In genomic region chr17:94730416-94730815, GRCm38 (mm10) we compare ENCODE assay signal across 8 mouse cellular contexts. TPM values are rescaled to one million over a fixed set of nuclear protein-coding genes. Genes with fewer than 3 reads are reported as not detected.
DNase-seq lines count a peak whose midpoint lies in the region; ATAC-seq and TF ChIP-seq lines count a peak whose summit lies in the region.
"Not testable (repeated sequence)": the region's sequence is repeated elsewhere in the genome, so short reads cannot be mapped to it uniquely, and the experiment has no call there.

No protein-coding gene starts in this region.

- H3K27me3 ChIP-seq in embryonic facial prominence, embryonic 14.5 days (replicated peaks; ENCODE audit: control insufficient read depth, insufficient read depth, low read length); liver, postnatal 0 days (ENCODE audit: insufficient read depth, low read length); neural tube, embryonic 11.5 days (ENCODE audit: control insufficient read depth, insufficient read depth, low read length): not testable (repeated sequence)

- not testable (repeated sequence) for H3K9ac ChIP-seq in ES-E14 (ENCODE audit: insufficient read depth, low read depth, low read length, poor library complexity, severe bottlenecking); embryonic facial prominence, embryonic 14.5 days (ENCODE audit: low read depth, low read length); liver, postnatal 0 days (replicated peaks); neural tube, embryonic 11.5 days (ENCODE audit: low read length)

- H3K9me3 ChIP-seq in ES-E14 (ENCODE audit: control insufficient read depth, insufficient read depth, low read depth, low read length); embryonic facial prominence, embryonic 14.5 days (ENCODE audit: control insufficient read depth, low read length); liver, postnatal 0 days (ENCODE audit: low read length); neural tube, embryonic 11.5 days (ENCODE audit: control insufficient read depth, low read length): not testable (repeated sequence)

- H3K4me2 ChIP-seq in embryonic facial prominence, embryonic 14.5 days (ENCODE audit: low read depth, low read length); liver, postnatal 0 days (ENCODE audit: low read depth, low read length); neural tube, embryonic 11.5 days (ENCODE audit: low read depth): not testable (repeated sequence)

- intact Hi-C loops in heart, postnatal 10 days (cut with DNase I), result not testable (repeated sequence)

- peak; percentile 47 for DNase-seq in ES-E14 (ENCODE audit: low read depth, low spot score)
- peak; percentile 29 for DNase-seq in c-Kit-positive CD71-negative TER-119-negative erythroid progenitor cells, embryonic 14.5 days (ENCODE audit: low read depth)
- peak; percentile 35 for DNase-seq in embryonic facial prominence, embryonic 14.5 days (ENCODE audit: low spot score)
- peak; percentile 9 to 36 for DNase-seq in heart, postnatal 10 days
- peak; percentile 49 for DNase-seq in layer of hippocampus, adult 11-12 months (ENCODE audit: low spot score)
- DNase-seq in liver, postnatal 0 days, result peak; percentile 19
- peak; percentile 38 for DNase-seq in neural tube, embryonic 11.5 days (ENCODE audit: low spot score)
- peak; percentile 14 for DNase-seq in thymus, postnatal 14 days

- H3K4me1 ChIP-seq in ES-E14 (ENCODE audit: control insufficient read depth in 2 of 2, insufficient read depth in 2 of 2, low read length in 2 of 2, poor library complexity in 1 of 2); embryonic facial prominence, embryonic 14.5 days (ENCODE audit: control insufficient read depth, insufficient read depth, low read length); liver, postnatal 0 days (ENCODE audit: insufficient read depth); neural tube, embryonic 11.5 days (ENCODE audit: control insufficient read depth, insufficient read depth, low read length): not testable (repeated sequence)

- in situ Hi-C loops in ES-E14 (cut with MboI; ENCODE audit: low sequenced_read_pairs in 2 of 2, unreplicated experiment in 2 of 2), result not testable (repeated sequence)

- ATAC-seq in embryonic facial prominence, embryonic 14.5 days (ENCODE audit: low read depth); liver, postnatal 0 days; neural tube, embryonic 11.5 days (ENCODE audit: insufficient read depth, low FRiP score, low TSS enrichment): not testable (repeated sequence)

- H3K27ac ChIP-seq in ES-E14 (ENCODE audit: insufficient read depth, low read depth, low read length, poor library complexity, severe bottlenecking); embryonic facial prominence, embryonic 14.5 days (replicated peaks; ENCODE audit: low read depth, low read length); liver, postnatal 0 days (ENCODE audit: low read depth); neural tube, embryonic 11.5 days (ENCODE audit: low read depth, low read length): not testable (repeated sequence)

- TF ChIP-seq CTCF in liver, postnatal 0 days (IDR thresholded peaks at IDR 0.05; ENCODE audit: low read depth), result peak; percentile 69

- WGBS in embryonic facial prominence, embryonic 14.5 days, result 31% methylated on average over 2 of the region's 2 CpGs
- 32% methylated on average over 2 of the region's 2 CpGs for WGBS in liver, postnatal 0 days (ENCODE audit: insufficient replicate concordance)
- 45% methylated on average over 2 of the region's 2 CpGs for WGBS in neural tube, embryonic 11.5 days

- H3K36me3 ChIP-seq in ES-E14 (ENCODE audit: control insufficient read depth, insufficient read depth, low read length, poor library complexity, severe bottlenecking); liver, postnatal 0 days (replicated peaks; ENCODE audit: insufficient read depth, low read length); neural tube, embryonic 11.5 days (ENCODE audit: control insufficient read depth, insufficient read depth, low read length): not testable (repeated sequence)
- H3K36me3 ChIP-seq in embryonic facial prominence, embryonic 14.5 days (ENCODE audit: control insufficient read depth, insufficient read depth, low read length), result peaks cover 36% of the 10 kb centered on the region

- not testable (repeated sequence) for H3K4me3 ChIP-seq in ES-E14 (ENCODE audit: insufficient read depth in 1 of 2, low read depth in 1 of 2, low read length in 2 of 2, poor library complexity in 1 of 2, severe bottlenecking in 1 of 2); embryonic facial prominence, embryonic 14.5 days (ENCODE audit: low read depth, low read length); liver, postnatal 0 days (ENCODE audit: low read depth, low read length); neural tube, embryonic 11.5 days (ENCODE audit: low read depth, low read length)

- TF ChIP-seq EP300 in liver, postnatal 0 days (IDR thresholded peaks at IDR 0.05; ENCODE audit: low read depth), result not testable (repeated sequence)

TF ChIP-seq in ES-E14, 5 proteins besides CTCF, POLR2A, EP300 and RAD21:
- TF ChIP-seq ZC3H11A (IDR thresholded peaks at IDR 0.05; ENCODE audit: borderline replicate concordance, low read depth, low read length), result peak; percentile 31; the same call in 1 of the 2 replicates
TF ChIP-seq in ES-E14: peak in this region for 1; not testable (repeated sequence) for 4.

RNA-seq across cellular contexts. Expression of gene Mettl4, which starts 19.4 kb away (rescaled TPM):
- total RNA-seq in ES-E14 (2012; rRNA removed), result 21.6 and 23.0 TPM in 2 replicates
- polyA plus RNA-seq in embryonic facial prominence, embryonic 14.5 days (2014; fragmentation: Nextera tagmentation; extraction: Ambion mirVana), result 25.0 and 25.5 TPM in 2 replicates
- 1 to 10 TPM; 6.7 to 8.8 TPM for total RNA-seq in heart, postnatal 10 days (2021)
- 5.4 and 5.6 TPM in 2 replicates for polyA plus RNA-seq in liver, postnatal 0 days (2015; fragmentation: Nextera tagmentation; extraction: Ambion mirVana)
- polyA plus RNA-seq in neural tube, embryonic 11.5 days (2014; fragmentation: Nextera tagmentation; extraction: Ambion mirVana), result 31.1 and 35.0 TPM in 2 replicates
